Mouse (Mus musculus) embryo, embryonic 10 days (tissue): Measurements from ENCODE around the gene Pi16.
A peak's percentile ranks its signal among the peaks of the same experiment; 100 is the strongest.
"Not testable (repeated sequence)": the region's sequence is repeated elsewhere in the genome, so short reads cannot be mapped to it uniquely, and the experiment has no call there.

ENCODE experiments used
- DNase-seq: peaks from one replicate; pipeline ENCODE4 v3.0.0-alpha.2; 2015; ENCODE audit warnings: low spot score

The Pi16 gene

DNA sequence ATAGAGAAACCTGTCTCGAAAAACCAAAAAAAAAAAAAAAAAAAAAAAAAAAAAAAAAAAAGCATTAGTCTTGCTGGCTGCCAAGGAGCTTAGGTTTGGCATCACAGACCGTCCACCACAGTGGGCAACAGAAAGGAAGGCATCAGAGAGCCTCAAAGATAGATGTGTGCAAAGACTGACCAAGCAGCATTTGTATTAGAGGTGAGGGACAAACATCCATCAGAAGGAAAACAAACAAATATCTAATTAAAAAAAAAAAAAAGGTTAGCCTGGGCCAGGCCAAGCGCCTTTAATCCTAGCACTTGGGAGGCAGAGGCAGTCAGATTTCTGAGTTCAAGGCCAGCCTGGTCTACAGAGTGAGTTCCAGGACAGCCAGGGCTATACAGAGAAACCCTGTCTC lies at the start of gene Pi16:
Gene Pi16, plus strand, starts transcription at position 301 of the 400 bp plus-strand sequence.
- DNase-seq, result not testable (repeated sequence)

DNA sequence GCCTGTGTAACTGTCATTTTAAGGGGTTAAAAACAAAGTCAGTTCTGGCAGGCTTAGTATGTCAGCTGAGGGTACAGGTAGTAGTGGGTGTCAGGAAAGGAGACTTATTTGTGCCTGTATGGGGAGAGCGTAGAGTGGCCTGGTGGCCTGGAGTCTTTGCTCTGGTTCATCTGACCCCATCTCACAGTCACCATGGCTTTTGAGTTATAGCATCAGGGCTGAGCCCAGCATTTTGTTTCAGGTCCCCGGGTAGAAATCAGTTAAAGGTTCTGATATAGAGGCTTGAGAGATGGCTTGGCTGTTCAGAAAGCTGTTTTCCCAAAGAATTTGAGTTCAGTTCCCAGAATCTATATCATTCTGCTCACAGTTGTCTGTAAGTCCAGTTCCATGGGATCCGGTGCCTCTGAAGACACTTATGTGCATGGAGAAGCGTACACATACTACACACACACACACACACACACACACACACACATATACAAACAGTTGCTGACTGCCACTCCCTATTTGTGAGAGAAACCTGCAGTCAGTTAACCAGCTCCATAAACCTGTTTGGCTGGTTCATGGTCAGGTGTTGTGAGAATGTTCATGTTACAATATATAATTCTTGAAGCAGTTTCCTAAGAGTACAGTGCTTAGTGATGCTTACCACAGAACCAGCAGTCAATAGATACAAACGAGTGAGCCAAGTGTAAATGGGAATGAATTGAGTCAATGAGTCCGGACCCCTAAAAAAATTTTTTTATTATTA lies 49.4 kb upstream of the Pi16 start:
- no peak for DNase-seq

DNA sequence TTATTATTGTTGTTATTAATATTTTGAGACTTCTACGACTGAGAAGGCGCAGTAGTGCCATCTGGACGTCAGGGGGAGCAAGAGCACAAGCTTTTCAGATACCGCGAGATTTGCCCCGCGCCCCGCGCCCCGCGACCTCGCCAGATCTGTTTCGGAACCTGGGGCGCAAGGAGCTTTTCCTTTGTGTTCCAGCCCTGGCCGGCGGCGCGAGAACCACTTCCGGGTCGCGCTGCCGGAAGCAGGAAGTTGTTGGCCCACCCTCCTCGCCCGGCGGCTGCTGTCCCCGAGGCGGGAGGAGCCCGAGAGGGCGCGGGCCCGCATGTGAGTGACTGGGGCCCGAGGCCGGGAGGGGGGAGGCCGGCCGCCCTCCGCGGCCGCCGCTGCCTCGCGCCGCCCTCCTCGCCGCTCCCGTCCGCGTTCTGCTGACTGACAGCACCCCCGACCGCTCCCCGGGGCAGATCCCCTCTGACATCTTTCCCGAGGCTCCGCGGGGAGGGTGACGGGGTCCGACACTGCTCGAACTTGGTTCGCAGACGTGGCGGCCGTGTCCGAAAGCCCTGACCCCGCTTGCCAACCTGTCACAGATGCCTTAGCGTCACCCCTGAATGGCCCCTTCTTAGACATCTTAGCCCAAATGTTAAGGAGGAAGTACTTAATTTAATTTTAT lies 48.7 kb upstream of the Pi16 start, which contains the start of gene BC004004:
Gene BC004004, plus strand, starts transcription at position 107 of the 667 bp plus-strand sequence.
- peak; percentile 97 for DNase-seq

DNA sequence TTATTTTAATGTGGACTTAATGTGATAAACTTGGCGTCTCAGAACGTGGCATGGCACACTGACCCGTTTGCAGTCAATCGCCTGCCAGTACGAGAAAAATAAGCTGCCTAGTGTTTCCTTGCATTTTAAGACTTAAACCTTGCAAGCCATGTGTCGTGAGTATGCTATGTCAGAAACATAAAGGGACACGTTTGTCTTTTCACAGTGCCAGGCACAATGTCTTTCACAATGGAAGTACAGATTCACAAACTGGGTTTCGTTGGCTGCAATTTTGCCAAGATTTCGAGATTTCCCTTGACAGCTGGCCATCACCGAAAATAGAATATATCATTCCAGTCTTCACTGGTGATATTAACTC lies 48.2 kb upstream of the Pi16 start:
- no peak for DNase-seq

DNA sequence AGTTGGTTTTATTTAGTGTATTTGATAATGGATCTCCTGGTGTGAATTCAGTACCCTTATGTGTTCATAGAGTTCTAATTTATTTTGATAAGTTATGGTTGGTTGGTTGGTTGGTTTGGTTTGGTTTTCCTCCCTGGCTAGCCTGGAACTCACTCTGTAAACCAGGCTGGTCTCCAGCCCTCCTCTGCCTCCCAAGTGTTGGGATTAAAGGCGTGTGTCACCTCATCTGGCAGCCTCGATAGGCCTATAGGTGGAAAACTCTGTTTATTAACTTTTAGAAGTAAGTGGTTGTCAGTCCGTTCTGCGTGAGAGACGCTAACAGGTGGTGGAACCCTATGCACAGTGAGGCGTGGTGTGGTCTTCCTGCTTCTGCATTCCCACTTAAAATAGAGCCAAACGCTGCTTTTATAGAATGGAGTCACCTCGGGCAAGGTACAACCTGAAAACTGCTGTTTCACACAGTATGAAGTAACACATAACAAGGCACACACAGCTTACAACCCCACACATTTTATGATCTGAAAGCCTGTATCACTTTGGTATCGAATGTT lies 47.3 kb upstream of the Pi16 start:
- DNase-seq, result no peak

DNA sequence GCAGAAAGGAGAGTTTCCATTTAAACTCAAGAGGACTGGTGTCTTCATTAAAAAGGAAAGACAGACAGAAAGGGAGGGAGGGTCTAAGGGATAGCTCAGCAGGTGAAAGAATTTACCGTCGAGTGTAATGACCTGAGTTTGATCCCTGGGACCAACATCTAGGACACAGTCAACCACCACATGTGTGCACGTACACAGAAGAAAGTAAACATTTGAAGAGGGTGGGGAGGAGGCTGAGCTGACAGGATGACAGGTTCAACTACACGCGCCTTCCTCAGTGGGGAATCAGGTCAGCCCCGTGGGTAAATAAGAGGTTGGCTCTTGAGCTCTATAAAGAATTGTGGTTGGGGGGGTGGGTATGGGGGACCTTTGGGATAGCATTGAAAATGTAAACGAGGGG lies 44.3 kb upstream of the Pi16 start:
- DNase-seq, result no peak

DNA sequence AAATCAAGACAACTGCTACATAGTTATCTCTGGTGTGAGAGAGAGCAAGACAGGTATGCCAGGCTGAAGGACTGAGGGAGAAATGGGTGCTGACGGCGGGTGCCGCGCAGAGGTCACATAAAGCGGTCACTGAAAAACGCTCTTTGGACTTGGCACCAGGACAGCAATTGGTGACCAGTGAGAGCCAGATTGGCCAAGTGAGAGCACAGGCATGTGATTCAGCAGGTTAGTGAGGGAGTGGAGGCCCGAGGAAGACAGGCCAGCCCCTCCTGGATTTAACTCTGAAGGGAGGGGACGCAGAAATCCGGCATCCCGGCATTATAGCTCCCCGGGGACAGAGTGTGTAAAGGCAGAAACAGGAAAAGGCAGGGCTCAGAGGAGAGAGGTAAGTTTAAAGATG lies 43.6 kb upstream of the Pi16 start:
- DNase-seq, result no peak

DNA sequence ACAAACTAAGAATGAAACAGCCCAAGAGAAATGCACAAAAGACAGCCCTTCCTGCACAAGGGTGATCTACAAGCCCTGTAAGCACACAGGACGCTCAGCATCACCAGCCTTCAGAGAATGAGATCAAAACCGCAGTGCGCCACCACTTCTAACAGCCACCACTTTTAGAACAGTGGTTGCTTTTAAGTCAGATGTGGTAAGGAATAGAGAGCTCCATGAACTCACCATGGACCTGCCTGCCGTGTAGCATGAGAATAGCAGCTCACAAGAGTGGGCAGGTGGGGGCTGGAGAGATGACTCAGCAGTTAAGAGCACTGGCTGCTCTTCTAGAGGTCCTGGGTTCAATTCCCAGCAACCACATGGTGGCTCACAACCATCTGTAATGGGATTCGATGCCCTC lies 37.1 kb upstream of the Pi16 start:
- DNase-seq, result no peak

DNA sequence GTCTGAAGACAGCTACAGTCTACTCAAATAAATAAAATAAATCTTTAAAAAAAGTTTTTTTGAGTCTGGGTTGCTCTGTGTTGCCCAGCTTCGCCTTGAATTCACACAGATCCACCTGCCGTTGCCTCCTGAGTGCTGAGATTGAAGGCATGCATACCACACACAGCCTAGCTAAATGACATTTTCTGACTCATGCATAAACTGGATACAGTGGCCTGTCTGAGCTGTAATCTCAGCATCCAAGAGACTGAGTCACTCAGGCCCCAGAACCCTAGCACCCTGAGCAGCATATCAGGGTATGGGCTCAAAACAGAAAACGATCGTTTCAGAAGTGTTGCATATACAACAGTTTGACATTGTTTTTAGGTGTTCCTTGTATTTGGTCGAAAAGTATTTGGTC lies 35.9 kb upstream of the Pi16 start:
- DNase-seq, result no peak

DNA sequence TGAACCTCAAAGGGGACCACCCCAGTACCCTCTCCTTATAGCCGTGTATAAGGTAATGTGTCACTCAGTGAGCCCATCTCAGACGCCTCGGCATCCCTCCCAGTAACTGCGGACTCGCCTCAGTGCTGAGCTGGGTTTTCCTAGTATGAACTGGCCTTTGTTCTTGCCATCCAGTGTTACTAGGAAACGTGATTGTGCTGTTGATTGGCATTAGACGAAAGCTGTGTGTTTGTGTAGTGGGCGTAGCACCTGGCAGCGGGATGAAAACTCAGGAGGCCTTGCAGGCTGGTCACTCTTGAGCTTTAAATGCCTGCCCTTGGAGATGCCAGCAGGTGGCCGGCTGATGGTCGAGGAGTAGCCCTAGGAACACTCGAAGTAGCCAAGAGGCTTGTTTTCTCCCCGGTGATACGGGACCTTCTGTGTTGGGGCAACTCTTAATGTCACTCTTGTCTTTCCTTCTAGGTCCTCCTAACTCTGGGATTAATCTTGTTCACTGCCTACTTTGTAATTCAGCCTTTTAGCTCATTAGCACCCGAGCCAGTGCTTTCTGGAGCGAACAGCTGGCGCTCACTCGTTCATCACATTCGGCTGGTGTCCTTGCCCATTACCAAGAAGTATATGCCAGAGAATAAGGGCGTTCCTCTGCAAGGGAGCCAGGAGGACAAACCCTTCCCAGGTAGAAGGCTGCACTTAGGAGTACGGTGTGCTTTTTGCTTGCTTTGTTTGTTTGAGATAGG lies 35.1 kb upstream of the Pi16 start:
- DNase-seq, result no peak

DNA sequence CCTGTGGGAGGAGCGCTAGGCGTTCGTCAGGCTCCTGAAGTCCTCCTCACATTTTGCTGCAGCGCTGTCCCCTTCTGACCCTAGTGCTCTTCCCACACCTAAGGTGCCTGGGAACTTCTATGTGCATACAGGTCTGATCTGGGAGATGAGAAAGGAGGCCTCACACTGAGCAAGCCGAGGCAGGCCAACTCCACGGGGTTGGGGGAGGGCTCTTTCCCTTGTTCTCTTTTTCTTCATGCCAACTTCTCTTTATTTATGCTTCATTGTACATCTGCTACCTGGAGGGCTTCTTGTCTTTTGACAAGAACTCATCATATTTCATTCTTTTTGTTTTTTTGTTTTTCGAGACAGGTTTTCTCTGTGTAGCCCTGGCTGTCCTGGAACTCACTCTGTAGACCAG lies 25.7 kb upstream of the Pi16 start:
- no peak for DNase-seq

DNA sequence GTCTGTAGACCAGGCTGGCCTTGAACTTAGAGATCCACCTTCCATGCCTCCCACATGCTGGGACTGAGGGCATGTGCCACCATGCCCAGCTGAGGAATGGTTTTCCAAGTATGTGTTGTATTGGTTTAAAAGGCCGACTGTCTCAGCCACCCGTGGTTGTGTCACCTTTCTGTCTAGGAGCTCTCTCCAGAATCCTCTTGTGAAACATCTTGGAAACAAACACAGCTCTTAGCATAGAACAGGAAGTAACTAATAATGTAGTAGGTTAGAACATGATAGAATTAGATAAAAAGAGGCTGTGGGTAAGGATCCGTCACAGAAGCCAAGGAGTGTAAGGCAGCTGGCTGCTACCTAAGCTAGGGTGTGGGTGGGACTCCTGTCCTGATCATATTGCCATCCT lies 24.5 kb upstream of the Pi16 start:
- DNase-seq, result no peak

DNA sequence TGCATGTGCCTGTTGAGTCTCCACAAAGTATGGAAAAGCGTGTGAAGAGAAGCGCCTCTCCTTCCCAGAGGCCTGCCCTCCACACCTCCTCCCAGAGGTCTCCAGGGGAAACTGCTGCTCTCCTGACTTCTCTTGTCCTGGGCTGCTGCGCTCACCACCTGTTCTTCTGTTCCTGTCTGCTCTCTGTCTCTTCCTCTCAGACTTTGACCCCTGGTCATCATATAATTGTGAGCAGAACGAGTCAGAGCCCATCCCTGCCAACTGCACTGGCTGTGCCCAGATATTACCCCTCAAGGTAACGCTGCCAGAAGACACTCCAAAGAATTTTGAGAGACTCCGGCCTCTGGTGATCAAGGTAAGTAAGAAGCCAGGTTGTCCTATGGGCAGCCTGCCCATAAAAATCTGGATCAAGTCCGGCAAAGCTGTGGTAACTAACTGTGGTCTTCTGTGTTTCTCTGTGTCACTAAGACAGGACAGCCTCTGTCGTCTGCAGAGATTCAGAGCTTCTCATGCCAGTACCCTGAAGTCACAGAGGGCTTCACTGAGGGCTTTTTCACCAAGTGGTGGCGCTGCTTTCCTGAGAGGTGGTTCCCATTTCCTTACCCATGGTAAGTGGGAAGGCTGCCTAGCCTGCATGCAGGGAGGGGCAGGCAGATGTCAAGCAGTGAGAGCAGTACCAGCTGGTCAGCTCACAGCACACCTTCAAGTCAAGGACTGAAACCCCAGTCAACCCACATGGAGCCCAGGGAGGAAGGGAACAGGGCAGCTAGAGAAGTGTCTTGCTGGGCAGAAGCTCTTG lies 23.5 kb upstream of the Pi16 start:
- no peak for DNase-seq

DNA sequence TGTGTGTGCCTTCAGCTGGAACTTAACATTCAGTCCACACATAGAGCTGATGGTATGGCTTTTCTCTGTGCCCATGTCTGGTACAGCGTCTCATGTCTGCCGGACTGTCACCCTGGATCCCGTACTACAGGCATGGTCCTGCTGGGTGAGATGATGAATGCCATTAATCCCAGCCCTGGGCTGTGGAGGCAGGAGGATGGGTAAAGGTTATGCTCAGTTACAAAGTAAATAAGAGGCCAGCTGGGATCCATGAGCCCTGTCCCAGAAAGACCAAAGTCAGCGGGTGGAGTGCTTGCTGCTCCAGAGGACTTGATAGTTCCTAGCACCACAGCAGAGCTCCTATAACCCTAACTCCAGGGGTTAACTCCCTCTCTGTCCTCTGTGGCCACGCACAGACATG lies 21.6 kb upstream of the Pi16 start:
- DNase-seq, result no peak

DNA sequence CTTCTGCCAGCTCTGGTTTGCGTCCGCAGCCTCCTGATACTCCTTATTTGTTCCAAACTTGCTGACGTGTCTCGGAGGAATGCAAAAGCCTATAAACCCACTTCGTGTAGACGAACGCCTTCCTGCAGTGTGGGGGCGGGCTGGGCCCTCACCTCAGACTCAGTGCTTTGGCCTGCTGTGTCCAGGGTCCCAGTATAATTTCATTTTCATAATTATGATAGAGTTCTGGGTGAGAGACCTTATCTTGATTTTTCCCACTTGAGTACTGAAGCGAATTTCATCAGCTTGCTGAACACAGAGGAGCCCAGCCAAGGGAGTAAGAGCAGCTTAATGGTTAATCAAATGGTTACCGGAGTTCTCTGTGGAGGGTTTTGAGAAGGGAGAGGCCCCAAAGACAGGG lies 20.2 kb upstream of the Pi16 start:
- DNase-seq, result no peak

DNA sequence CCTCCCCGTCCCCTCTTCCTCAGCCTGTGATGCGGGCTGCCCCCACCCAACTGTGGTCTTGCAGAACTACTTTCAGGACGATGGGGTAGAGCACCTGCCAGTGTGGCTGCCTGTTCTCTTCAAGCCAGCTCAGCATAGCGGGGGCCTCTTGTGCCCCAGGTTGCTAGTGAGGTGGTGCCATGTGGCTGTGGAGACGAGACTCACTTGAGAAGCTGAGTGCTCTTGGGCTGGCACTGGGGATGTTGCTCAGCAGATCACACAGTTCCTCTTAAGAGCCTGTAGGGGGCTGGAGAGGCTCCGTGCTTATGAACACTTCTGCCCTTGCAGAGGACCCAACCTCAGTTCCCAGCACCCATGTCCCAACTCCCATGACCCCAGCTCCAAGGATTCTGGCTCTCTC lies 19.7 kb upstream of the Pi16 start:
- DNase-seq, result no peak

DNA sequence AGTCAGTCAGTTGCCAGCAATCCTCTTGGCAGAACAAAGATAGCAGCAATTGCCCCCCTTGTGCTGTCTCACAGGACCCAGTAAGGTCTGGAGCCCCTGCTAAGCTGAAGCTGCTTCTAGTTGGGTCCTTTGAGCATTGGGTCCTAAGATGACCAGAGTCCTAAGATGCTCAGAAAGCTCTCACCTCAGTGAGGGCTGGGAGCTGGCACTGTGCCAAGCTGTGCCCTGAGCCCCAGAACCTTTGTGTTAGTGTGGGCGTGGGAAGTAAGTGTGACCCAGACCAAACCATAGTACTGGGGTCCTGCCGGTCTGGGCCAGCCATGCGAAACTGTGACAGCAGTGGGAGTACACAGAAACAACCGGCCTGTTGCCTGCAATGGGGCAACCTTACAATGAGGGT lies 18.2 kb upstream of the Pi16 start:
- DNase-seq, result no peak

DNA sequence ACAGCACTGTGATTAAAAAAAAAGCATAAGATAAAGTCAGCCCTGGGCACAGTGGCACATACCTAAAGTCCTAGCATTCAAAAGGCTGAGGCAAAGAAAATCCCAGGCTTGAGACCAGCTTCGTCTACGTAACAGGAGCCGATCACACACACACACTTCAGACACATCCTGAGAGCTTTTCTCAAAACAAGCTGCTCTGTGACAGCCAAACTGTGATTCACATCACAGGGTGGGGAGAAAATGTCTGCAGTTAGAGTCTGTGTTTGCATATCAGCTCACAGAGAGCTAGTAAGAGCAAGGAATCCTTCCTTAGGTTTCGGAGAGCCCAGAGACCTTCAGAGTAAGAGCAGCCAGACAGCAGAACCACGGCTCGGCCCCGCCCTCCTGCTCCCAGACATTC lies 16.6 kb upstream of the Pi16 start:
- no peak for DNase-seq

DNA sequence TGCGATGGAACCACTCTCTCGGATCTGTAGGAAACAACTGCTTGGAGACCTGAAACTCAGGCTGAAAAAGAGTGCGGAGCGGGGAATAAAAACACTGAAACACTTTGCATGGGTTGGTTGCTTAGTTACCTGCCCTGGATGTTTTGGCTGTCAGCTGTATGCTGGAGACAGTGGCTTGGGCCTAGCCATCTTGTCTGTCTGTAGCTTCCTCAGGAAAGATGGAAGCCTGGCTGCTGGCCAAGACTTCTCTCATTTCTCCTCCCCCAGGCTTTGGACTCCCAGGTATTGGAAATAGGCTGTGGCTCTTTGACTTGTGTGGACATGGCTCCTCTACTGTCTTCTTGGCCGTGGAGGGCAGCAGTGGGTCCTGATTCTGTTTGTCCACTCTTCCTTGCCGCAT lies 16.1 kb upstream of the Pi16 start:
- DNase-seq, result no peak

DNA sequence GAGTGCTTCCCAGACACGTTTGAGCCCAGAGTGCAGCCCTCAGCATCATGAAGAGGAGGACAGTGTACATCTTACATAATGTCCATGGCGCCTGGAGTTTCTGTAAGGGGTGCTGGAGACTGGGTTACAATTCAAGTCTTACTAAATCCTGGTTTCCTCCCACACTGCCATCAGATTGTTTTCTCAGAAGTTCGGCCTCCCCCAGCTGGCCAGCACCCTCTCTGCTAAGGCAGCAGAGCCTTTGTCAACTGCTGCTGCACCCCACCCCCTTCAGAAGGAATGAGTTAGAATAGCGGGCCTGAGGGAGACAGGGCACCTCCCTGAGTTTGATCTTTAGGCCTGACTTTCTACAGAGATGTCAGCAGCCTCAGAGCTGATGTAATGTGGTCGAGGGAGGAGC lies 15.3 kb upstream of the Pi16 start:
- DNase-seq, result no peak

DNA sequence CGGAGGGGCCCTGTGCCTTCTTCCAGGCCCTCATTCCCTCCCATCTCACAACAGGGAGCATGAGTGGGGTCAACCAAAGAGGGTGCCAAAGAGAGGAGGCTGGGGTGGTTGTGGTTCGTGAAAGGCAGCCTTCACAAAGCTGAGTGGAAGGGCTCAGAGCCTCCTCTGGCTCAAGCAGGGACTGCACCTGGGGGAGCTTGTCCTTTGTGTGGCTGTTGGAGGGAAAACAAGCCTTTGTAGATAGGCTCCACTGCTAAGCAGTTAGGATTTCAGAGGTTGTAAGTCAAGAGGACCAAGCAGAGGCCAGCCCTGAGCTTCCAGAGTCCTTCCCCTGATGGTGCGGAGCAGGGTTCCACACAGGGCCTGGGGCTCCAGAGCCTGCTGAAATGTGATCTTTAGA lies 14.4 kb upstream of the Pi16 start:
- DNase-seq, result peak; percentile 55

DNA sequence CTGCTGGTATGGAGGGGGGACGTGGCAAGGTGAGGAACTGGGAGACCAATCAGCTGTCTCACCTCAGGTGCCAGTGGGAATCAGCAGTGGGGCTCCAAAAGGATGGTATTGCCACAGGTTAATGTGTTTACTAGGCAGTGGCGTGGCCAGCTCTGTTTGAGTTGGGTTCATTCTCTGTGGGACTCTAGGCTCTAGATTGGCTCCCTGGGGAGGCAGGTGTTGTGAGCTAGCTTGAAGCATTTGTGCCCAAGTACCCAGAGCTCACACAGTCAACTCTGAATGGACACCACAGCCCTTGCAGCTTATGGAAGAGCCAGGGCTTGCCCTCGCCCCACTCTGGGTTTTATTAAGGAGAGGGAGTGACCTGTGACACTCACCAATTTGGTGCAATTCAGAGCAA lies 13.6 kb upstream of the Pi16 start:
- no peak for DNase-seq
